Mouse (Mus musculus) ES-E14 (cell line): Measurements from ENCODE around the gene Stard7.

Source experiments
- CHD2 ChIP-seq: IDR thresholded peaks from 2 replicates; pipeline ENCODE4 v1.6.1; 2014; ENCODE audit warnings: mild to moderate bottlenecking, low read depth, low read length, inconsistent platforms
- HCFC1 ChIP-seq: IDR thresholded peaks from 2 replicates; pipeline ENCODE4 v1.6.1; 2012; ENCODE audit warnings: low read length, inconsistent platforms, borderline replicate concordance; ENCODE audit not compliant: insufficient read depth
- MAFK ChIP-seq: IDR thresholded peaks from 2 replicates; pipeline ENCODE4 v1.6.1; 2014; ENCODE audit warnings: mild to moderate bottlenecking, low read depth, low read length, inconsistent platforms; ENCODE audit not compliant: insufficient read depth
- ZC3H11A ChIP-seq: IDR thresholded peaks from 2 replicates; pipeline ENCODE4 v1.6.1; 2012; ENCODE audit warnings: low read depth, mild to moderate bottlenecking, inconsistent platforms, low read length, borderline replicate concordance

GRCm38 (mm10) chr2:127247592-127248333 lies 22.3 kb upstream of the Stard7 start, which contains the start of the genes Ciao1 and Tmem127:
- TF ChIP-seq HCFC1 (peak; percentile 98), ZC3H11A (no peak), MAFK (no peak), CHD2 (peak; percentile 95)
